Mouse (Mus musculus): Measurements from ENCODE around the gene Hspb3. TPM values are rescaled to one million over a fixed set of nuclear protein-coding genes. Genes with fewer than 3 reads are reported as not detected.

Gene Hspb3
- polyA plus RNA-seq, 1 experiment: 13.3 TPM

- Histone ChIP-seq H3K79me2 (ENCODE audit: control insufficient read depth, insufficient read depth) (peaks cover 60% of the 10 kb centered on the region), H3K27me3 (ENCODE audit: control insufficient read depth, insufficient read depth, insufficient read length) (no peaks in the 10 kb centered on the region), H3K36me3 (ENCODE audit: control insufficient read depth, insufficient read depth) (no peaks in the 10 kb centered on the region), H3K4me3 (peak overlapping the region; percentile 96), H3K4me2 (ENCODE audit: low read depth) (peak overlapping the region; percentile 74), H3ac (ENCODE audit: control insufficient read depth, insufficient read length) (peak overlapping the region; percentile 94)
- no peak for TF ChIP-seq CEBPB (IDR thresholded peaks at IDR 0.05; ENCODE audit: insufficient read depth, poor library complexity, severe bottlenecking)
- TF ChIP-seq SRF (IDR thresholded peaks at IDR 0.05; ENCODE audit: control insufficient read depth, insufficient read length, low read depth): no peak
- TF ChIP-seq TCF3 (IDR thresholded peaks at IDR 0.05; ENCODE audit: insufficient read length, low read depth): no peak
- no peak for TF ChIP-seq REST (IDR thresholded peaks at IDR 0.05; ENCODE audit: insufficient read depth, insufficient read length)
- TF ChIP-seq MYOG (IDR thresholded peaks at IDR 0.05; ENCODE audit: control insufficient read depth in 1 of 3, insufficient read depth in 1 of 3, insufficient read length in 2 of 3, low read depth in 2 of 3): no peak
- TF ChIP-seq POLR2A (IDR thresholded peaks at IDR 0.05; ENCODE audit: insufficient read length, low read depth): no peak
- no peak for TF ChIP-seq MAX (IDR thresholded peaks at IDR 0.05; ENCODE audit: low read depth)
These were observed 46.6 kb downstream of the Hspb3 start for GRCm38 (mm10) chr13:113616751-113617337.

GRCm38 (mm10) chr13:113615971-113616671 lies 47.4 kb downstream of the Hspb3 start:
- Histone ChIP-seq H3K4me2 (ENCODE audit: low read depth) (peak overlapping the region; percentile 74), H3K4me3 (peak overlapping the region; percentile 96), H3K79me2 (ENCODE audit: control insufficient read depth, insufficient read depth) (peaks cover 67% of the 10 kb centered on the region), H3K36me3 (ENCODE audit: control insufficient read depth, insufficient read depth) (no peaks in the 10 kb centered on the region), H3K27me3 (ENCODE audit: control insufficient read depth, insufficient read depth, insufficient read length) (no peaks in the 10 kb centered on the region), H3ac (ENCODE audit: control insufficient read depth, insufficient read length) (peak overlapping the region; percentile 94)
- peak in 1 of 3 experiments; percentile 0 for TF ChIP-seq MYOD1 (IDR thresholded peaks at IDR 0.05; ENCODE audit: control insufficient read depth in 1 of 3, insufficient read length in 2 of 3, low read depth in 2 of 3)
- peak; percentile 11 for TF ChIP-seq POLR2AphosphoS2 (IDR thresholded peaks at IDR 0.05; ENCODE audit: insufficient read length, low read depth)
- no peak for TF ChIP-seq TCF12 (IDR thresholded peaks at IDR 0.05; ENCODE audit: insufficient read depth, poor library complexity, severe bottlenecking)

DNA sequence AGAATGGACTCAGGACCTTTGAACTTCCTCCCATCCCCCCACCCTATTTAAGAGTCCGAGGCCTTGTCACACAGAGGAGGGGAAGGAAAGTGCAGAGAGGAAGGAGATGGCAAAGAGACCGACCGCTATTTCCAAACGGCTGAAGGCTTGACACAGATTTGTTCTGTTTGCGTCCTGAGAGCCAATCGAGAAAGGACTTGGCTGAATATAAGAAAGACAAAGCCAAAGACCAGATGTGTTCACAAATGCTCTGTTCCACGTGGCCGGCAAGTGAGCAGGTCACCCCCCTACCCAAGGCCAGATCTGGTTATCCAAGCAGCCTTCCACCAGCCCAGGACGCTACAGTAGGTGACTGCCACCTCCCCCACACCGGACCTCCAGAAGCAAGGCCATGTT lies 47.9 kb downstream of the Hspb3 start:
- TF ChIP-seq POLR2A (IDR thresholded peaks at IDR 0.05; ENCODE audit: insufficient read length, low read depth) (no peak), E2F4 (IDR thresholded peaks at IDR 0.05; ENCODE audit: insufficient read depth) (no peak), TCF3 (IDR thresholded peaks at IDR 0.05; ENCODE audit: insufficient read length, low read depth) (no peak), MAX (IDR thresholded peaks at IDR 0.05; ENCODE audit: low read depth) (no peak), MYOG (IDR thresholded peaks at IDR 0.05; ENCODE audit: control insufficient read depth in 1 of 3, insufficient read depth in 1 of 3, insufficient read length in 2 of 3, low read depth in 2 of 3) (no peak), REST (IDR thresholded peaks at IDR 0.05; ENCODE audit: insufficient read depth, insufficient read length) (no peak), USF1 (IDR thresholded peaks at IDR 0.05; ENCODE audit: low read depth) (no peak), MYOD1 (IDR thresholded peaks at IDR 0.05; ENCODE audit: control insufficient read depth in 1 of 3, insufficient read length in 2 of 3, low read depth in 2 of 3) (no peak), SRF (IDR thresholded peaks at IDR 0.05; ENCODE audit: control insufficient read depth, insufficient read length, low read depth) (no peak), CEBPB (IDR thresholded peaks at IDR 0.05; ENCODE audit: insufficient read depth, poor library complexity, severe bottlenecking) (no peak), TCF12 (IDR thresholded peaks at IDR 0.05; ENCODE audit: insufficient read depth, poor library complexity, severe bottlenecking) (no peak), POLR2AphosphoS2 (IDR thresholded peaks at IDR 0.05; ENCODE audit: insufficient read length, low read depth) (no peak)
- Histone ChIP-seq H3K27me3 (ENCODE audit: control insufficient read depth, insufficient read depth, insufficient read length) (no peaks in the 10 kb centered on the region), H3ac (ENCODE audit: control insufficient read depth, insufficient read length) (peak overlapping the region; percentile 94), H3K4me3 (peak overlapping the region; percentile 96), H3K79me2 (ENCODE audit: control insufficient read depth, insufficient read depth) (peaks cover 72% of the 10 kb centered on the region), H3K36me3 (ENCODE audit: control insufficient read depth, insufficient read depth) (peaks cover 4% of the 10 kb centered on the region), H3K4me2 (ENCODE audit: low read depth) (peak overlapping the region; percentile 74)

- TF ChIP-seq USF1 (IDR thresholded peaks at IDR 0.05; ENCODE audit: low read depth): peak; percentile 41
- peak in 1 of 3 experiments; percentile 36 for TF ChIP-seq MYOG (IDR thresholded peaks at IDR 0.05; ENCODE audit: control insufficient read depth in 1 of 3, insufficient read depth in 1 of 3, insufficient read length in 2 of 3, low read depth in 2 of 3)
- no peak for TF ChIP-seq MAX (IDR thresholded peaks at IDR 0.05; ENCODE audit: low read depth)
- TF ChIP-seq SRF (IDR thresholded peaks at IDR 0.05; ENCODE audit: control insufficient read depth, insufficient read length, low read depth): no peak
- no peak for TF ChIP-seq E2F4 (IDR thresholded peaks at IDR 0.05; ENCODE audit: insufficient read depth)
- no peak for TF ChIP-seq TCF3 (IDR thresholded peaks at IDR 0.05; ENCODE audit: insufficient read length, low read depth)
- TF ChIP-seq POLR2AphosphoS2 (IDR thresholded peaks at IDR 0.05; ENCODE audit: insufficient read length, low read depth): no peak
- Histone ChIP-seq H3K36me3 (ENCODE audit: control insufficient read depth, insufficient read depth) (peaks cover 6% of the 10 kb centered on the region), H3K4me2 (ENCODE audit: low read depth) (peak overlapping the region; percentile 74), H3K79me2 (ENCODE audit: control insufficient read depth, insufficient read depth) (peaks cover 79% of the 10 kb centered on the region), H3K4me3 (peak overlapping the region; percentile 96), H3ac (ENCODE audit: control insufficient read depth, insufficient read length) (peak overlapping the region; percentile 94), H3K27me3 (ENCODE audit: control insufficient read depth, insufficient read depth, insufficient read length) (no peaks in the 10 kb centered on the region)
These were observed 48.6 kb downstream of the Hspb3 start for GRCm38 (mm10) chr13:113614635-113615545.

All from myocyte (in vitro differentiated cells).